Mouse (Mus musculus): ENCODE results near the gene Nfe2l3.

The Nfe2l3 gene

DNA sequence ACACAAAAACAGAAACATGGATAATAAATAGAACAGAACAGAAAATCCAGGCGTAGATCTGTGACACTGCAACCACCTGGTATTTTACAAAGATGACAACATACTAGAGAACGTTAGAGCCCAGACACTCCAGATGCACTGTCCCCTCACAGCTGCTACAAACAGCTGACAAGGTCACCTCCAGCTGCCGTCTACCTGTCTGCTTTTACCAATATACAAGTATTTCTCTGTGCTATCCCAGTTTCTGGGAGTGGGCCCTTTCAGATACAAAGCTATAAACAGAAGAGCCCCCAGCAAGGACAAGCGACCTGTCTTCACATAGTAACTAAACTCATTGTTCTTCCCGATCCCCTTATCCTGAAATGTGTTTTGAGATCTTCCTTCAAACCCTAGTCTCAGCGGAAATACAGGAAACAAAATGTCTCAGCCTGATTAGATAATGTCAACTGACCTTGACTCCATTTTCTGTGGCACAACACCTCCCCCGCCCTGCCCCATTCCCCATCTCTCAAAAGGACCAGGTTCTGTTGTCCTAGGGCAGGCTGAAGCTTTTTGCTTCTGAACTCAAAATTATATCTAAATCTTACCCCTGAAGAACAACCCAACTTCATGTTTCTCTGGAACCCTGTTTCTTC lies 53.7 kb downstream of the Nfe2l3 start:
- no peak for DNase-seq

- DNase-seq: no peak
These were observed 54.3 kb downstream of the Nfe2l3 start for GRCm38 (mm10) chr6:51486731-51487130.

DNA sequence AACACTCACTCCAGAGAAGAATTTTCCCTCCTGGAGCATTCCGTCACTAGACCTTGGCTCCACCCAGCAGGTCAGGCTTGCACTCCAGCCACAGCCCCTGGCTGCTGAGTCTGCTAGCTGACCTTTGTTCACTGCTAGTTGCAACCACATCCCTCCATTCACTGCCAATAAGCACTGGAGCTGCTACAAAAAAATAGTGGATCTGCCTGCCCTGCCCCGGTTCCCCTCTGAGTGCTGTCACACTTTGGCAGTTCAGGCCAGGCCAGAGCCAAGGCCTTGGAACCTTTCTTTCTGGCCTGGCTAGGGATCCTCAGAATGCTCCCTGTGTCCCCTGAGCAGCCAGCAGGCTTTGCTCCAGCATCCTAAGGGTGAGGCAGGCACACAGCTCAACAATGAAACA lies 57.3 kb downstream of the Nfe2l3 start:
- DNase-seq: peak; percentile 66 to 89

DNA sequence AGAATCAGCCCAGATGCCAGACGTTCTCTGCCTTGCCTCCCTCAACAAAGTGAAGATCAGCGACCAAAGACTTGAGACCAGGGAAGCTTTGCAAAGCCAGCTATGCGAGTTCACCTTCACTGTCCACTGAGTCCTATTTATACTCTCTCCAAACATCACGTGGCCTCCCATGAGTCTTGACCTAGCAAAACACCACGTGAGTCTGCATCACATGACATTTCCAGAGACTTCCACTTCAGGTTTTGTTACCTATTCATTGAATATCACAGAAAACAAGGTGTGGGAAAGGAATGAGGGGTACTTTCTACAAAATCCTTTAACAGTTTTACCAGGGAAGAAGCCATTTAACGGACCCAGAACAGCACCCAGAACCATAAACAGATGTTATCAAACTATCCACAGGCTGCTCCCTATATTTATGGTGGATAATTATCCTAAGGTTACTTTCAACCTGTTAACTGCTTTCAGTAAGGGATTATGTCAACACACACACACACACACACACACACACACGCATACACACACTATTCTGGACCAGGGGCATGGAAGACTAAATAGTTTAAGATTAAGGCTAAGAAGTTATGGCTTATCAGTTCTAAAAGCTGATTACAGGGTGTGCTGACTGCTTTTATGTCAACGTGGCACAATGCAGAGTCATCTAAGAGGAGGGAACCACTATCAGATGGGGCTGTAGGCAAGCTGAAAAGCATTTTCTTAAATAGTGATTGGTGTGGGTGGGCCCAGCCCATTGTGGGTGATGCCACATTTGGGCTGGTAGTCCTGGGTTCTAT lies 65.0 kb downstream of the Nfe2l3 start:
- peak in 1 of 2 experiments; percentile 22 for DNase-seq

- DNase-seq: no peak
These were observed 73.2 kb downstream of the Nfe2l3 start for GRCm38 (mm10) chr6:51505671-51506070.

- DNase-seq: no peak
These were observed 75.1 kb downstream of the Nfe2l3 start for GRCm38 (mm10) chr6:51507556-51507955.

All from kidney, postnatal 25 days (tissue).